Mouse (Mus musculus): ENCODE data around the gene Six1. TPM values are rescaled to one million over a fixed set of nuclear protein-coding genes. Genes with fewer than 3 reads are reported as not detected.

The Six1 gene
- total RNA-seq, 2 experiments from 2014 or later: 0.15 to 0.26 TPM

DNA sequence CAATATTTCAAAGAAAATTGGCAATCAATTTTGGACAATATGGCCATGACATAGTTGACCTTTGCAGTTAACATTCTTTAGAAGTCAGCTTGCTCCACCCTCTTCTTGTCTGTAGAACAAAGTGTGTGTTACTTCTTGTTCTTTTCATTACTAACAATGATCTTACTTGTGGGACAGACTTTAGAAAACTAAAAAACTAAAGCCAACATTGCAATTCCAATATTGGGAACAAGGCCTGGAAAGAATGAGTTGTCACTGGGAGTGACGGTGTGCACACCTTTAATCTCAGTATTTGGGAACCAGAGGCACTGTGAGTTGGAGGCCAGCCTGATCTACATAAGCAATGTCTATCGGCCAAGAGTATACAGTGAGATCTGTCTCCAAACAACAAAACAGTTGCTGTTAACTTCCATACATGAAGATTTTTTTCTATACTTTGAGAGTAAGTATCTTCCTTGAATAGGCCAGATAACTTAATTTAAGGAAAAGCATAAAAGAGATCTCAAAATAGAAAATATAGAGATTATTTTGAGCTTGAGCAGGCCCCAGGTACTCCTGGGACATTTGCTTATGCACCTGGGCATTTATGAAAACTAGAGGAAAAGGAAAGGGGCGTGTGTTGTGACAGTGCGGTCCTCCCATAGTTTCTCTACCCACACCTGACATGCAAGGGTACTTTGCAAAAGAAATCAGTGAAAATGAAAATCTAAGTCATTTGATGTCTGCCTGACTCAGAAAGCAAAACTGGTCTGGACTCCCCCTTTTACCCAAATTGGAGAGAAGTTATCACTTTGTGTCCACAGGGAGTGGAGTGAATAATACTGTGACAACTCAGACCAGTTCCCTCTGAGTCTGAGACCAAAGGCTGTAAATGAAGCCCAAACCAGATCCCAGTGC is 55.3 kb downstream of the Six1 start:
- intact Hi-C loops (cut with DNase I): no loop called here
- DNase-seq (ENCODE audit: extremely low spot score in 1 of 2, low spot score in 2 of 2): no peak

- DNase-seq (ENCODE audit: extremely low spot score in 1 of 2, low spot score in 2 of 2): no peak
- intact Hi-C loops (cut with DNase I): no loop called here
Observed at GRCm38 (mm10) chr12:72996646-72997045, 57.0 kb downstream of the Six1 start.

Other genes starting within 250 kb of the Six1 start
- not detected for gene Six6, start 114.0 kb downstream of the Six1 start, total RNA-seq (2021)
- gene 4930447C04Rik, start 113.1 kb downstream of the Six1 start, total RNA-seq (2021): 1 to 10 TPM; 7.6 to 9.0 TPM
- under 1 TPM; 0.26 TPM for gene Six4, start 59.6 kb upstream of the Six1 start, total RNA-seq (2021)
- gene Mnat1, start 69.8 kb upstream of the Six1 start, total RNA-seq (2021): 10 to 100 TPM; 17.9 to 18.5 TPM
- gene Trmt5, start 232.8 kb upstream of the Six1 start, total RNA-seq (2021): 10 to 100 TPM; 12.7 to 13.9 TPM
- 10 to 100 TPM; 13.3 to 15.2 TPM for gene Slc38a6, start 232.9 kb upstream of the Six1 start, total RNA-seq (2021)

Data from left cerebral cortex, postnatal 10 days (tissue).